Mouse (Mus musculus) pancreas, adult 10 weeks (tissue): ENCODE results near the gene Majin. TPM values are rescaled to one million over a fixed set of nuclear protein-coding genes. Genes with fewer than 3 reads are reported as not detected.

ENCODE experiments used
- polyA plus RNA-seq: library from polyadenylated mRNA; stranded (reverse); fragments of 350-450 nt; fragmentation: Illumina TruSeq; extraction: RNeasy Lipid Tissue Mini Kit (QIAGEN cat#74804); gene quantifications from one replicate; pipeline ENCODE4 v1.2.3, GENCODE M21; 2015; ENCODE audit warnings: low read depth, low replicate concordance; ENCODE audit not compliant: insufficient read depth

The Majin gene
- not detected for polyA plus RNA-seq

GRCm38 (mm10) chr19:6184131-6184530 lies at the start of gene Majin:
Gene Majin (plus strand): TSS chr19:6184388.

DNA sequence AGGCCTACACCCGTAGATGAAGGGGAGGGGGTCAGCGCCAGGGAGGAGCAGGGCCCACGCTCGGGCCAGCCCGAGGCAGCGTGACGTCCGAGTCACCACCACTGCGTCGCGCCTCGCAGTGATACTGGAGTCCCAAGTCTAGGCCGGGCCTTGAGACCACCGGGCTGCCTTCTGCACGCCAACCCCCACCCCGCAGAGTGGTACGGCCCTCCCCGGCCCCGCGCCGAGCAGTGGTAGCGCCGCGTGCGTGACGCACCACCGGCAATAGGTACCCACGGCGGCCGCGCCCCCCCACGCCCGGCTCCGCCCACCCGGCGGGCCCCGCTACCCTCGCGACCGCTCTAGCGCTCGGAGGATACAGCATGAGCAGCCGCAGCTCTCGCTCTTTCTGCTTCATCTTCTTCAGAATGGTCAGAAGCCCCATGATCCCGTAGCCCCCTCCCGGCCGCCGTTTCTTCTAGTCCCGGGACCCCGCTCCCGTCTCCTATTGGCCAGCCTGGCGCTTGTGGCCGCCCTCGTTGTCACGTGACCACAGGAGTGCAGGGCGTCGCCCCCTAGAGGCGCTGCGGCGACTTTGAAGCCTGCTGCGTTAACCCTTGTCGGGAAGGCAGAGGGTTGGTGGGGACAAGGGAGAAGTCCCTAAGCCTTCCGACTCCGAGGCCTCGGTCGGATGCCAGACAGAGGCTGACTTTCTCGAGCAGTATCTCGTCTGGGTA lies 43.4 kb upstream of the Majin start, which contains the start of gene Batf2:
TSS of gene Batf2 (plus strand) at position 306 of the 716 bp plus-strand sequence.

DNA sequence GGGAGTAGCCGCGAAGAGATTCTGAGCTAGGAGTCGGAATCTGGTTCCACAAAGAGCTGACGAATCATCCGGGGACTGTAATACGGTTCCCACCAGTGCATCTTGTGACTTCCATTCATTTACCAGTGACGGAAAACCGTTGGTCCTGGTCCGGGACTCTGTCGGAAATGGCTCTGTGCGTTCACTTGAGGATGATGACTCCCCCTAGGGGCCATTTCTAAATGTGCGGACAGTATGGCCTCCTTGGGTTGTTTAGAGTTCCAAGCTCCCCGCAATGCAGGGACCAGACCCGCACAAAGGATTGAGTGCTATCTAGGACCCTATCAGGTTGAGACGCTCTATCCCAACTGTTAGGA lies 42.8 kb upstream of the Majin start, which contains the start of gene Arl2:
TSS of gene Arl2 (minus strand) at position 155 of the 356 bp plus-strand sequence.

GRCm38 (mm10) chr19:6226135-6226534 lies 41.9 kb downstream of the Majin start, which contains the start of gene Gpha2:
Gene Gpha2 (plus strand): TSS chr19:6226380.

DNA sequence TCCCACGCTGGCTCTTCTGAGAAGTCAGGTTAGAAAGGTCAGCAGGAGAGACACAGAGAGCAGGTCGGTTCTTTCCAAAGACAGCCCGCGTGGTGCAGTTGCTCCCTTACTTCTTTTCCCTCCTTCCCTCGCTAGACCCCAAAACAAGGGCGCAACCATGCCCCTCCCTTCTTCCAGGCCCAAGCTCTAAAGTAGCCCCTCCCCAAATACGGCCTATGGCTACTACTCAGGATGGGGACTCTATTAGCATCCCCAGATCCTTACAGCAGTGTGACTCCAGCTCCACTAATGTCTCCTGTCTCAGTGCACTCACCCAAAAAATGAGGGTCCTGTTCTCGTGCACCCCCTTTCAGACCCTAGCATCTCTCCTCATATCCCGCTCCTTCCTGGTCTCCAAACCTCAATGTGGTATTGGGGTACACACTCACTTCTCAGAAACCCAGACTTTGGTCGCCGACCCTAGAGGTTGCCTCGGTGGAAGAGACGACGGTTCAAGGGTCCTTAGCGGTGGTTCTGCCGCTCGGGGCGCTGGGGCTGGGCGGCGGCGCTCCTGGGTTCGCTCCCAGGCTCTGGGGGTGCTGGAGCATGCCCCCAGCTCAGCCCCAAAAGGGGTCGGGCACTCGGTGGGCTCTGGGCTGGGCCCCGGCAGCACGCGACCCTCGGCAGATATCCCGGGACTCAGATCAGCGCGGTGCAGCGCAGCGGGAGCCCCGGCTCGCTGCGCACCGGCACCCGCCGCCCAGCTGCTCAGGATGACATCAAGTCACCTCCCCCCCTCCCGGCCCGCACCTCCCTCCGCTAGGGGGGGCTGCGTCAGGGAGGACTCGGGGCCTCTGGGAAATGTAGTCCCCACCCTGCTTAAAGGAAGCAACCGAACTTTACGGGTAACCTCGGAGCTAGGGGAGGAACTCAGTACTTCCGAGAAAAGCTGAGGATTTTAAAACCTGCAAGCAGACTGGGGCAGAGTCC lies 51.2 kb downstream of the Majin start, which contains the start of gene Ppp2r5b:
TSS of gene Ppp2r5b (minus strand) at position 789 of the 969 bp plus-strand sequence.

GRCm38 (mm10) chr19:6241274-6242107 lies 57.3 kb downstream of the Majin start, which contains the start of gene Atg2a:
Gene Atg2a (plus strand): TSS chr19:6241668.

Other genes with a start within 250 kb of the Majin start
- gene Pola2, start 220.2 kb upstream of the Majin start, polyA plus RNA-seq = 6.8 TPM
- gene Slc22a20, start 198.2 kb upstream of the Majin start, polyA plus RNA-seq = not detected
- gene Capn1, start 168.5 kb upstream of the Majin start, polyA plus RNA-seq = 5.9 TPM
- gene Syvn1, start 137.8 kb upstream of the Majin start, polyA plus RNA-seq = 76.9 TPM
- gene Mrpl49, start 126.6 kb upstream of the Majin start, polyA plus RNA-seq = 5.0 TPM
- 570 TPM for gene Fau, start 126.5 kb upstream of the Majin start, polyA plus RNA-seq
- gene Znhit2, start 123.2 kb upstream of the Majin start, polyA plus RNA-seq = 7.4 TPM
- gene Tm7sf2, start 116.0 kb upstream of the Majin start, polyA plus RNA-seq = 14.9 TPM
- 19.7 TPM for gene Vps51, start 107.2 kb upstream of the Majin start, polyA plus RNA-seq
- not detected for gene Tmem262, start 104.4 kb upstream of the Majin start, polyA plus RNA-seq
- not detected for gene Gm28374, start 102.1 kb upstream of the Majin start, polyA plus RNA-seq
- gene Zfpl1, start 99.4 kb upstream of the Majin start, polyA plus RNA-seq = 16.8 TPM
- gene Cdca5, start 99.4 kb upstream of the Majin start, polyA plus RNA-seq = not detected
- gene AC131692.1, start 90.0 kb upstream of the Majin start, polyA plus RNA-seq = not detected
- not detected for gene Naaladl1, start 78.6 kb upstream of the Majin start, polyA plus RNA-seq
- gene Sac3d1, start 65.7 kb upstream of the Majin start, polyA plus RNA-seq = 3.3 TPM
- gene Snx15, start 56.1 kb upstream of the Majin start, polyA plus RNA-seq = 10.1 TPM
- gene Batf2, start 43.4 kb upstream of the Majin start, polyA plus RNA-seq = 1.2 TPM
- gene Arl2, start 42.8 kb upstream of the Majin start, polyA plus RNA-seq = 9.0 TPM
- not detected for gene Gpha2, start 42.0 kb downstream of the Majin start, polyA plus RNA-seq
- gene Ppp2r5b, start 51.5 kb downstream of the Majin start, polyA plus RNA-seq = 8.9 TPM
- gene Atg2a, start 57.3 kb downstream of the Majin start, polyA plus RNA-seq = 8.4 TPM
- gene Ehd1, start 92.3 kb downstream of the Majin start, polyA plus RNA-seq = 9.0 TPM
- gene Cdc42bpg, start 122.1 kb downstream of the Majin start, polyA plus RNA-seq = 20.5 TPM
- 16.3 TPM for gene Men1, start 150.6 kb downstream of the Majin start, polyA plus RNA-seq
- gene Map4k2, start 156.7 kb downstream of the Majin start, polyA plus RNA-seq = 23.5 TPM
- 54.5 TPM for gene Sf1, start 179.3 kb downstream of the Majin start, polyA plus RNA-seq
- gene Pygm, start 200.0 kb downstream of the Majin start, polyA plus RNA-seq = 5.7 TPM
- gene Rasgrp2, start 215.0 kb downstream of the Majin start, polyA plus RNA-seq = 16.9 TPM
- gene Nrxn2, start 234.3 kb downstream of the Majin start, polyA plus RNA-seq = 1.6 TPM